ENCODE assay signal across 20 mouse cellular contexts in genomic region chr10:19704445-19704844, GRCm38 (mm10). TPM values are rescaled to one million over a fixed set of nuclear protein-coding genes. Genes with fewer than 3 reads are reported as not detected.
"Had no signal": no experiment of that assay in that cellular context is flagged by ENCODE, and none has a peak within 500 bp of the region (broad histone marks: within the 10 kb centered on the region; RNA-seq: fewer than 3 reads in every experiment).

No protein-coding gene starts in this region.

- H3K9me3 ChIP-seq: liver, embryonic 15.5 days; lung, embryonic 15.5 days; megakaryocyte, embryonic 14.5 days; midbrain, embryonic 12.5 days; neural tube, embryonic 12.5 days; stomach, embryonic 15.5 days had no signal

- H3K36me3 ChIP-seq: liver, embryonic 15.5 days; lung, embryonic 15.5 days; midbrain, embryonic 12.5 days; neural tube, embryonic 12.5 days; stomach, embryonic 15.5 days had no signal

- H3K4me2 ChIP-seq: liver, embryonic 15.5 days; lung, embryonic 15.5 days; midbrain, embryonic 12.5 days; neural tube, embryonic 12.5 days; stomach, embryonic 15.5 days had no signal

- H3K4me1 ChIP-seq: lung, embryonic 15.5 days; midbrain, embryonic 12.5 days; neural tube, embryonic 12.5 days; stomach, embryonic 15.5 days had no signal

- DNase-seq: liver, postnatal 0 days; lung, adult 2 months; lung, postnatal 14 days; lung, postnatal 36 days; right cerebral cortex, postnatal 14 days; thymus, adult 2 months; thymus, postnatal 25 days; thymus, postnatal 4 days had no signal

- ATAC-seq: liver, postnatal 0 days; lung, postnatal 0 days had no signal

- H3K27me3 ChIP-seq: liver, embryonic 15.5 days; lung, embryonic 15.5 days; megakaryocyte, embryonic 14.5 days; midbrain, embryonic 12.5 days; neural tube, embryonic 12.5 days; stomach, embryonic 15.5 days had no signal

- H3K4me3 ChIP-seq: liver, embryonic 15.5 days; lung, embryonic 15.5 days; megakaryocyte, embryonic 14.5 days; midbrain, embryonic 12.5 days; neural tube, embryonic 12.5 days; stomach, embryonic 15.5 days had no signal

- H3K9ac ChIP-seq: liver, embryonic 15.5 days; liver, postnatal 0 days; lung, embryonic 15.5 days; midbrain, embryonic 12.5 days; neural tube, embryonic 12.5 days; stomach, embryonic 15.5 days had no signal

- H3K27ac ChIP-seq: liver, embryonic 15.5 days; lung, embryonic 15.5 days; macrophage; midbrain, embryonic 12.5 days; neural tube, embryonic 12.5 days; stomach, embryonic 15.5 days; stomach, postnatal 0 days had no signal

RNA-seq across cellular contexts. Expression of gene Il20ra, which starts 7.9 kb away (rescaled TPM):
- total RNA-seq: monocyte, adult 5-6 weeks; neutrophil, adult 5-6 weeks had no signal
- polyA plus RNA-seq: macrophage; midbrain, embryonic 12.5 days; neural tube, embryonic 12.5 days; spleen, adult 2 months had no signal
